Mouse (Mus musculus) adrenal gland, postnatal 4 days (tissue): ENCODE results near the gene Rack1. TPM values are rescaled to one million over a fixed set of nuclear protein-coding genes. Genes with fewer than 3 reads are reported as not detected.
"Not testable (repeated sequence)": the region's sequence is repeated elsewhere in the genome, so short reads cannot be mapped to it uniquely, and the experiment has no call there.

Experiments used
- DNase-seq, 2 experiments: peaks; one replicate each; pipeline ENCODE4 v3.0.0; 2021 to 2022; ENCODE audit warnings: low spot score in 2 of 2, mixed read lengths in 2 of 2
- total RNA-seq, 2 experiments: library from RNA; stranded (reverse); gene quantifications; 2 replicates each; pipeline ENCODE4 v1.2.3; 2021

Rack1 gene
- total RNA-seq, 2 experiments from 2014 or later, result 940 to 975 TPM

DNA sequence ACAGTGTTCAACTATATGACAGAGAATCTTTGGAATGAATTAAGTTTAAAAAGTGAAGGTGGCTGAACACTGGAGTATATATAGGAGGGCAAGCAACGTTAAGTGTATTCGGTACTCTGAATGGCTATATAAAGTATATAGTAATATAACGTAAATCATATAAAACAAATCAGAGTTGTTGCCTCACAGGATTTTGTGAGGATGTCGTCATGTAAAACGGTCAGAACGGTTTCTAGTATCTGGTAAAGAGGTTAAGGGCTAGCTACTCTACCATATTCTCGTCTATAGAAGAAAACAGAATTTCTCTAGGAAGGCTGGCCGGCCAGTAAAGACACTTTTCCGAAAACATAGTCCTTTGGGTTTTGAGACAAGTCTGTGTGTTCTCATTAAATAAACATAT lies 17.7 kb downstream of the Rack1 start:
- no peak for DNase-seq

GRCm38 (mm10) chr11:48818346-48818745 lies 18.2 kb downstream of the Rack1 start:
- peak in 1 of 2 experiments; percentile 38 for DNase-seq

DNA sequence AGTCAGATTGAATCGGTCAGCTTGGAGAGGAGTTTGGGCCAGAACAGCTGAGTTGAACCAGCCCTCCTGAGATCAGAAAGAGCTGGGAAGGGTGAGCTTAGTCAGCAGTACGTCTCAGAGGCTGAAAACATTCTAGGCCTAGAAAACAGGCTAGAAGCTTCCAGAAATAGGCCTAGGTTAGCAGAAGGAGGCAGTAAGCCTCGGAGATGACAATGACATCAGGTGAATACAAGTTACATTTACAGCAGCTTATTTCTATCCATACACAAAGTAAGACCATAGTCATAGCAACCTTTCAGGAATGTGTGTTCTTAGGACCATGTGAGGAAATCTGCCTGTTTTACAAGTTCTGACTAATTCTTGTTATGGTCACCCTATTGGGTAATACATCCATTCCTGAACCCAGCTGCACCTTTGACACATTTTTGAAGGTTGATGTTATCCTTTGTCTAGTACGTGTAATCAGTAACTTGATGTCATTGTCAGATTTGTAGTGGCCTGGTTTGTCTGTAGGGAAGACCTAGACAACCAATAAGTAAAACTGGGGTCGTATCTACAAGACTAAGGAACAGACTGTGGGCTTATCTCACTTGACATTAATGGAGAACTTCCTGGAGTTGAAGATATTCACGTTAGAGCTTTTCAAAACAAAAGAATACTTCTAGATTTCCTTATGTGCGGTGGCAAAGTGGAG lies 19.6 kb downstream of the Rack1 start:
- no peak for DNase-seq

DNA sequence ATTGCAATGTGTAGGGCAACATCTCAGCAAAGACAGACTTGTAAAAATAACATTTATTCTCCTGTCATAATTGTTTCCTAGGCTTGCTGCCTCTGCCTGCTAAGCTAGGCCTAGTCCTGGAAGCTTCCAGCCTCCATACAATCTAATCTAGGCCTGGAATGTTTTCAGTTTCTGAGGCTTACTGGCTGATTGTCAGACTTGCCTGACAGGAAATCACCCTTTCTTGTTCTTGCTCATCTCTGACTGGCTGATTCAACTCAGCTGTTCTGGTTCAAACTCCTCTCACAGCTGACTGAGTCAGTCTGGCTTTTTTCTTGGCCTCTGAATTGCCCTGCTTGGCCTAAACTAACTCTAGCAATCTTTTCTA lies 20.2 kb downstream of the Rack1 start:
- DNase-seq, result no peak

GRCm38 (mm10) chr11:48821299-48821698 lies 21.2 kb downstream of the Rack1 start:
- not testable (repeated sequence) for DNase-seq

DNA sequence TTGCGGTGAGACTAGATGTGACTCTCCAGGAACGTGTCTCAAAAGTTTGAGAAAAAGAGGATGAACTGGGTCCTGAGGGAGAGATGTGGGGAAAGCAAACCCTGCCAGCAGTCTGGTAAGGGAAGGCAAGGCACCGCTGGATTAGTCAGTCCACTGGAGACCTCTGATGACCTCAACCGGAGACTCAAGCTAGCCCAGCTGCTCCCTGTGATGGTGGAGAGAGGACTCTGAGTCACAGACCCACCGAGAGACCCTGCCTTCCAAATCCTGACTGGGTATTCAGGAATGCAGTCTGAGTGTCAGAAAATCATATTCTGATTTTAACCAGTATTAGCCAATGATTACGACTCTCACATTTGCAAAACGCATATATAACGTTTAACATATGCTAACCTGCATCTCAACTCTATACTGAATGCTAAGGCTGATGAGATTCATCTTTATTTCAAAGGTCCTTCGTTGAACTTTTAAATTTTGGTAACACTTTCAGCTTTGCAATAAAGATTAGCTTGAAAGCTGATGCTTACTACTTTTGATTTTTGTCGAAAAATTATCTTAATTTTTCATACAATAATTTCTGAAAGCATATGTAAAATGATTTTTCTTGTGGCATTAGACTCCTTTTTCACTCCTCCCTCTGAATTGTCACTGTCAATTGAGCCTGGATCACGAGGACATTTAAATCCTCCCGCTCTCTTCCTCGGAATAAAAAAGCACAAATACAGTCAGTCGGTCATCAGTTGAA lies 22.8 kb downstream of the Rack1 start:
- DNase-seq, result no peak

GRCm38 (mm10) chr11:48823536-48823972 lies 23.4 kb downstream of the Rack1 start:
- no peak for DNase-seq

DNA sequence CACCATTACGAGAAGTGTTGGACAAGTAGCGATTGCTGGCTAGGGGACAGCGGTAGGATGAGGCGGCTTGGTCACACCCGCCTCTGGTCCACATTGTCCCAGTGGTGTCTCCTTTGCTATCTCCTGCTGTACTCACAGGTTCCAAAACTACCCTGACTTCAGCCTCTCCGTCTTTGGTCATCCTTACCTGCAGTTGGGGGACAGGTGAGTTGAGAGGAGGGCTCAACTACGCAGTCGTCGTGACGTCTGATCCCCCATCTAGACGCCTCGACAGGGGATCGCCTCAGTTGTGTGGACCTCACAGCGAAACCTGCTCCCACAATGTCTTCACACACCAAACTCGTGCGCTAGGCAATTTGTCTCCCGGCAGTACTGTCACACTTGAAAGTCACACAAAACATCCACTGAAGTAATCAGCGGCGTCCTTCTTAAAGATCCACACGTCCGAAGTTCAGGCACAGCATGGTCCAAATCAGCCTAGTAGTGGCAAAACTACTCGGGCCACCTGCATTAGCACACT lies 24.2 kb downstream of the Rack1 start:
- DNase-seq, result no peak

DNA sequence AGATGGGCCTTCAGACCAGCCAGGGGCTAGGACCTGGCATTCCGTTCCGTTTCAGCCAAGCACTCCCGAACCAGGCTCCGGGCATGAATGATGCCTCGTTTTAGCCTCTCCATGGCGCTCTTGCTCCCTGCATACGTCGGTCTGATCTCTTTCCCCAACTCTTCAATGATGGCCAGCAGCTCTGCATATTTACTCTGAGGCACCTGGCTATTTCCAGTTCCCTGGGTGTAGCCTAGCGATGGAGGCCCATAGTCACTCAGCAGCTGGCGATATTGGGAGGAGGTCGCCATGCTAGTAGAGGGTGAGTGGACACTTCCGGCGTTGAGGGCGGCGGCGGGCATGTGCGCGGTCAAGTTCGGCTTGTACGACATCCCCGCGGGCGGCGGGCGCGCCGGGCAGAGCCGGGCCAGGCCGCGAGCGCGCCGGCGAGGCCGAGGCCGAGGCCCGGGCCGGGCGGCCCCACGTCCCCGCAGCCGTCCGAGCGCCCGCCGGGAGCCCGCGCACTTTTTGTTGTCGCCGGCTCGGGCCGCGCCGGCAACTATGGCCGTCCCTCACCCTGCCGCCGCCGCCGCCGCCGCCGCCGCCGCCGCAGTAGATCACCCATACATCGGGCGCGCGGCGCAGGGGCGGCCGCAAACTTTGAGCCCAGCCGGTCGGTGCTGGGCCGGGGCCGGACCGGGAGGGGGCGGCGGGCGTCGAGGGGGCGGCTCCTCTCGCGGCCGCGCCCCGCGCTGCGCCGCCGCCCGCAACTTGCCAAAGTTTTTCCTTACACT lies 26.0 kb downstream of the Rack1 start, which contains the start of the genes Trim7 and Gm12184:
Trim7 (plus strand) TSS at position 162 of the 773 bp plus-strand sequence.
Gm12184 (minus strand) TSS at position 677 of the 773 bp plus-strand sequence.
- DNase-seq, result not testable (repeated sequence)

DNA sequence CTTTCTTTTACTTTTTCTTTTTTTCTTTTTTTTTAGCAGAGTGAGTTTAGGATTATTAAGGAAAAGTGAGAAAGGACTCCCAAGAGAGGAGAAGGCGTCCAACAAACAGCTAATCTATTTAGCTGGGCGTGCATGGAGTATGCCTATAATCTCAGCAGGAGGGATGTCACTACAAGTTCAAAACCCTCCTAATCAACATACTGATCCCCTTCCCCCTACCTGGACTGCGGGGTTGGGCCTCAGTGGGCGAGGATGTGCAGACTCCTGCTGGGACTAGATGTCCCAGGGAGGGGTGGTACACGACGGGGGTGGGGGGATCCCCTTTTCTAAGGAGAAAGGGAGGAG lies 26.6 kb downstream of the Rack1 start:
- no peak for DNase-seq

GRCm38 (mm10) chr11:48827926-48828325 lies 27.8 kb downstream of the Rack1 start:
- DNase-seq, result no peak

DNA sequence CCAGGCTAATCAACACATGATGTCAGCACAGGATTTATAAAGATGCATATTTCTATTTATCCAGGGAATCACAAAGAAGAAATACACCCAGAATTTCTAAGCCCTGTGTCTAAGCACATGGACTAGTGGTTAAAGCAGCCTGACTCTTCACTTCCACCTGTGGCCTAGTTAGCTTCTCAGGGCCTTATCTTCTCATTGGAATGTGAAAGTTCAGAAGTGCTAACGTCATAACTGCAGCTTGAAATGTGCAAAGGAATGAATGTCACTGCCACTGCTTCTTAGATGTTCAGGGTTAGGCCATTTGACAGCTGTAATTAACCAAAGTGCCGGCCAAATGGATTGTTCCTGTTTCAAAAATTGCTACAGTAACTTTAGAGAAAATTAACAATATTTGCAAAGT lies 30.1 kb downstream of the Rack1 start:
- no peak for DNase-seq

GRCm38 (mm10) chr11:48831273-48831672 lies 31.1 kb downstream of the Rack1 start:
- no peak for DNase-seq

- no peak for DNase-seq
These were observed 33.1 kb downstream of the Rack1 start for GRCm38 (mm10) chr11:48833078-48833730.

- DNase-seq, result peak; percentile 76 to 77
These were observed 33.9 kb downstream of the Rack1 start for GRCm38 (mm10) chr11:48833731-48834639.

GRCm38 (mm10) chr11:48835923-48836322 lies 35.8 kb downstream of the Rack1 start:
- no peak for DNase-seq

GRCm38 (mm10) chr11:48836990-48837309 lies 36.8 kb downstream of the Rack1 start:
- DNase-seq, result no peak

DNA sequence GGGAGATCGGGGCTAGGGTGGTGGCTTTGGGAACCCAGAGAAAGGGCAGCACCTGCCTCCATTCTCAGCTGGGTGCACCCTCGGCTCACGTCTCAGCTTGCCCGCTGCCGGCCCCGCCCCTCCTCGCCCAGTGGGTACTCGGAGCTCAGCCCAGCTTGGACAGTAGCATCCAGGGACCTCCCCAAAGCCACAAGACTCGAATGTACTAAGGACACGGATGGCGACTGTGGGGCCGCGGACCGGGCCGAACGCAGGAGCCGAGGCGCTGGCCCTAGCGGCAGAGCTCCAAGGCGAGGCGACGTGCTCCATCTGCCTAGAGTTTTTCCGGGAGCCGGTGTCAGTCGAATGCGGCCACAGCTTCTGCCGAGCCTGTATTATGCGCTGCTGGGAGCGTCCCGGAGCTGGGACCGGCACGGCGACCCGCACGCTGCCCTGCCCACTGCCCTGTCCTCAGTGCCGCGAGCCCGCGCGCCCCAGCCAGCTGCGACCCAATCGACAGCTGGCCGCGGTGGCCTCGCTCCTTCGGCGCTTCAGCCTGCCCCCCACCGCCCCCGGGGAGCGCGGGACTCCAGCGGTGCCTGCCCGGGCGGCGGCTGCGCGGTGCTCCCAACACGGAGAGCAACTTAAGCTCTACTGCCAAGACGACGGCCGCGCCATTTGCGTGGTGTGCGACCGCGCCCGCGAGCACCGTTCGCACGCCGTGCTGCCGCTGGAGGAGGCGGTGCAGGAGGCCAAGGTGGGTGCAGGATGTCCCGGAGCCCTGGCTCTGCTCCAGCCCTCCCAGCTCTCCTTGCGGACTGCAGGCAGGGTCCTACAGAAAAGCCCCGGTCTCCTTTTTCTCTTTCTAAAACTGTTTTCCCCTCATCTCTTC lies 37.4 kb downstream of the Rack1 start:
- DNase-seq, result peak in 1 of 2 experiments; percentile 22

DNA sequence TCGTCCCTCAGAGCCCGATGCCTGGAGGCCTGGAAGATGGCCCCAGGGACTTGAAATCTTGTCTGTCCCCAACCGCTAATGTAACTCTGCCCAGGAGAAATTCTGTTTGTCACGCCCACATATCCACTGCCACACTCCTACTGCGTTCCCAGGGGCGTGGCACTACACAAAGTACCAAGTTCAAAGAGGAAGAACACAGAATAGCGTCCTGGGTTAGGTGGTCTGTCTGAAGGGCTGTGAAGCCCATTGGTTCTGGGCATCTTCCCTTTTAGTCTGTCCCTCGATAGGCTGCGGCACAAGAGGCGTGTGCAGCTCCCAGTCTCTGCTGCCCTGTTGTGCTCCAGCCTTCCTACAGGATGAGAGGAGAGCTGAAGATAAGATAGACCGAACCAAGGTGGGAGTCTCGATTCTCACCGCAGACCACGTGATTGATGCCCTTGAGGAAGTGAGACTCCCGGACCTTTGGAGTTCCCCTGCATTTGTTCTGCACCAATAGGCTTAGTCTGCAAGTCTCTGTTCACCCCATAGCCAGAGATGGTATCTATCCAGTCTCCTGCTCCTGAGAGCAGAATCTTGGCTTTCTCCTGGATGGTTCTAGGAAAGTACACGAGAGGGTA lies 38.2 kb downstream of the Rack1 start:
- no peak for DNase-seq
